Mouse (Mus musculus): ENCODE measurements at regions not wholly inside any gene's neighbourhood (a gene's known extent, or its start where the extent isn't known, plus 50 kb on each side); places are given as distances from the start of the nearest gene placed in this dataset.

DNA sequence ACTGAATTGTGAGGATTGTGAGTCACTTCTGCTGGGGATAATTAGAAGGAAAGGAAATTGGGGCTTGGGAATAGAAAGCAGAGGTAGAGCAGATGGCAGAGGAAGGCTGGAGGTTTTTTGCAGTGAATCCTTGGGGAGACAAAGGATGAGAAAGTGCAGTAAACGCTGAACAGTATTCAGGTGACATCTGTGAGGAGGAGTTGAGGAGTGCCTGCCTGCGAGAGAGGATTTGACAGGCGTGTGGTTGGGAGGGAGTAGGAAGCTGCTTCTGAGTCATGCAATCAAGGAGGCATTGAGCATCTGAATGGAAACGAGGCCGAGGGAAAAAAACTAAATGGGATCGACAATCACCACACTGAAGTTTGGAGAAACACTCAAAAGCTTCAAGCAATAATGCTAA, 236.9 kb downstream of the Stim2 start:
- TF ChIP-seq CTCF (IDR thresholded peaks at IDR 0.05; ENCODE audit: borderline replicate concordance, insufficient read depth, low read length) (no peak), POLR2A (IDR thresholded peaks at IDR 0.05; ENCODE audit: low read depth, low read length) (no peak)

Data from embryonic fibroblast, embryonic 13.5 days (primary cell).